Mouse (Mus musculus): ENCODE results near the gene Hmgcs2.

The Hmgcs2 gene

GRCm38 (mm10) chr3:98280933-98281678, 871 bp downstream of the Hmgcs2 start:
- DNase-seq: peak; percentile 56

DNA sequence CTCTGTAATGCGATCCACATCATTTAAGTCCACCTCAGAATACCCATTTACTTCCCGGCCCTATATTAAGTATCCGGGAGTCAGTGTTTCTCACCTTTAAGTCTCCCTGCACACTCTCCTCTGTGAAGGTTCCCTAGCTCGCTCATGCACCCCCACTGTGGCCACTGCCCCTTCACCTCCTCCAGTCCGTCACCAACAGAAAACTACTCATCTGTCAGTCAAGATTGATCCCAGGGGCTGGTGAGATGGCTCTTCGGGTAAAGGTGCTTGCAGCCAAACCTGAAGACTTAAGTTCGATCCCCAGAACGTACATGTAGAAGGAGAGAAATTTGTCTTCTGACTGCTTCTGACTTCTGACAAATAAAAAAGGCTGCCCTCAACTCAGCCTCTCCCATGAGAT, 2.2 kb downstream of the Hmgcs2 start:
- no peak for DNase-seq

- DNase-seq: no peak
These were observed 3.0 kb downstream of the Hmgcs2 start for GRCm38 (mm10) chr3:98283205-98283604.

GRCm38 (mm10) chr3:98291044-98291443, 10.8 kb downstream of the Hmgcs2 start:
- no peak for DNase-seq

- no peak for DNase-seq
These were observed 15.7 kb downstream of the Hmgcs2 start for GRCm38 (mm10) chr3:98295965-98296364.

GRCm38 (mm10) chr3:98299391-98300100, 19.3 kb downstream of the Hmgcs2 start:
- DNase-seq: no peak

DNA sequence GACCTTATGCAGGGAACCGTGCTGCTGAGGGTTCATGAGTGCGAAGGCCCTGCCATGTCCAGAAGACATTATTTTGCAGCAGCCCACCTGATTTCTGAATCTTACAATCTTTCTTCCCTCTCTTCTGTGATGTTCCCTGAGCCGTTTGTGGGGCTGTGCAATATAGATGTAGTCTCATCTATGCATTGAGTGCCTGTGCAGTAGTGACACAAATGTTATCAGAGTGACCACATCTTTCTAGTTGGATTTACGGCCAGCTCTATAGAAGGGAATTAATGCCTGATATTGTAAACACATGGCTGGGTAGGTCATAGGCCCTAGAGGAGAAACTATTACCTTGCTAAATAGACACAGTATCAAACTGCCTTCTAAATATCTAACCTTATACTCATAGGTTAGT, 20.0 kb downstream of the Hmgcs2 start:
- no peak for DNase-seq

GRCm38 (mm10) chr3:98301761-98302160, 21.5 kb downstream of the Hmgcs2 start:
- no peak for DNase-seq

GRCm38 (mm10) chr3:98308606-98309005, 28.4 kb downstream of the Hmgcs2 start:
- DNase-seq: no peak

DNA sequence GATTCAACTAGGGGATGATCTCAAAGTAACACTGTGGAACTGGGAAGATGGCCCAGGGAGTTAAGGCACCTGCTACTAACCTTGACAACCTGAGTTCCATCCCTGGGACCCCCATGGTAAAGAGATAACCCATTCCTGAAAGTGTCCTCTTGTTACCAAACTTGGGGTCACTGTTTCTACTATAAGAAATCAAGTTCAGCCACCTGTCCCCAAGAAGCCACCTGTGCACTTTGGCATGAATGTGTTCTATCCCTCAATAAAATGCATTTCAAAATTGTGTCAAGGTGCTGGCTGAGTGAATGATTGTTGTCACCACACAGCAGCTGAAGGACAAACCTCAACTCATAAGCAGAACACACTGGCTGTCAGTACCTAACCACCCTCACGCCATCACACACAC, 30.2 kb downstream of the Hmgcs2 start:
- DNase-seq: no peak

- DNase-seq: peak; percentile 53
These were observed 32.6 kb downstream of the Hmgcs2 start for GRCm38 (mm10) chr3:98312867-98313266.

GRCm38 (mm10) chr3:98313294-98314155, 33.3 kb downstream of the Hmgcs2 start:
- DNase-seq: no peak

GRCm38 (mm10) chr3:98315181-98315580, 34.9 kb downstream of the Hmgcs2 start:
- no peak for DNase-seq

DNA sequence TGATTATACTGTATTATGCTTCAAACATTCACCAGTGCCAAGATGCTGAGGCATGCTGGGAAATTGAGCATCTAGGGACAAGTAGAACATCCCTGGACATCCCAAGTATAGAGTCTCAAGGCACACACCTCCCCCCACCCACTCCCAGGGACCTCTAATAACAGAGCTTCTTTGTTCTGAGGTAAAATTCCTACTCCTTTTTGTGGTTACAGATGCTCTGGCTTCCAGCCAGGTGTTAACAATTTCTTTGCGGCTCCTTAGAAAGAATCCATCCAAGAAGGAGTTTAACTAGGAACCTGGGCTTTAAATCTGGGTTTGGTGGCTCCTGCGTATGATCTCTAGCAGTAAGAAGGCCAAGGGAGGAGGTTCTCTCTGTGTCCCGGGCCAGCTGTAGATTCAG, 36.9 kb downstream of the Hmgcs2 start:
- no peak for DNase-seq

DNA sequence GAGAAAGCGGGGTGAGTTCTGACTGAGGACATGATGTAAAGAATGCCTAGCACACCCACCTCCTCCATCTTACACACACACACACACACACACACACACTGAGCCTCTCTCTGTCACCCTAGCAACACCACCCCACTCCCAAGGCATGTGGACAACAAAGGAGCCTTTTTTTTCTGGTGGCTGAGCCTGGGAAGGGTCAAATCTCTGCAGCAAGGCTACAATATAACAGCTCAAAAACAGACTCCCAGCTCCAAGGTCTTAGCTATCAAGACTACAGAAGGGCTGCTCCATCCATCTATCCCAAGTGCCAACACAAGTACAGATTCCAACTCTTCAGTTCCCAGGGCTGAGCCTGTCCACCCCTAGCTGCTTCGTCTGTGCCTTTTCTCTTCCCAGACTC, 39.0 kb downstream of the Hmgcs2 start:
- DNase-seq: peak; percentile 37

DNA sequence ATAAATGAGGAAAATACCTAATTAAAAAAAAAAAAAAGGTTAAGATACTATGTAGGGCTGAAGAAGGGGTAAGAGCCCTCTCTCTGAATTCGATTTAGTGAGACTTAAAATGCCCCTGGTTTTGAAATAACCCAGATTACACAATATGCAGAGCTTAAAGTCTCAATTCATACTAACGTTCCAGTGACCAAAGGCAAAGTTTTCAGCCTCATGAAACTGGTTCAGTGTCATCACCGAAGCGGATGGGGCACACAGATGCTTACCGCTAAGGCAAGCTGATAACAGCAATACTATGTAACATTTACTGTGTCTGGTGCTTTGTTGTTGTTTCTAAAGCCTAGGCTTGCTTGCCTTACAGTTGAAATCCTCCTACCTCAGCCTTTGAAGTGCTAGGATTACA, 42.0 kb downstream of the Hmgcs2 start:
- no peak for DNase-seq

DNA sequence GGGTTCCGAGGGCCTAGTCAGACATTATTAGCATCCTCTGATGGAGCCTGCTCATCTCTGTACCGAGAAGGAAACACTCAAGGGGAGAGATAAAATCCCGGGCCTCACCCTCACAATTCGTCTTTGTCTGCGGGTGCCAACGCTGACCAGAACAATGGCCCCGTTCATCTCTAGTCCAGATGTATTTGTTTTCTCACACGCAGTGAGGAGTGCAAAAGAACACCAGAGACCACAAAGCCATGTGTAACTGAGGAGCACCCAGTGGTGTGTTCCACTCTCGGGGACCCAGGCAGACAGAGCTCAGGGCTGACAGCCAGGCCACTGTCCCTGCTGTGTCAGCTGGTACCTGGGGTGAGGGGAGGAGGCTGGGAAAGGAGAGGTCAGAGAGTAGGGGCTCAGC, 44.0 kb downstream of the Hmgcs2 start:
- DNase-seq: no peak

GRCm38 (mm10) chr3:98334010-98334409, 53.8 kb downstream of the Hmgcs2 start:
- no peak for DNase-seq

GRCm38 (mm10) chr3:98335331-98335730, 55.1 kb downstream of the Hmgcs2 start:
- no peak for DNase-seq

- DNase-seq: no peak
These were observed 55.7 kb downstream of the Hmgcs2 start for GRCm38 (mm10) chr3:98335886-98336285.

- DNase-seq: no peak
These were observed 56.7 kb downstream of the Hmgcs2 start for GRCm38 (mm10) chr3:98336661-98337654.

GRCm38 (mm10) chr3:98338584-98339041, 58.4 kb downstream of the Hmgcs2 start:
- peak; percentile 16 for DNase-seq
